Mouse (Mus musculus): Measurements from ENCODE around the gene Rnf8.

Rnf8 gene

DNA sequence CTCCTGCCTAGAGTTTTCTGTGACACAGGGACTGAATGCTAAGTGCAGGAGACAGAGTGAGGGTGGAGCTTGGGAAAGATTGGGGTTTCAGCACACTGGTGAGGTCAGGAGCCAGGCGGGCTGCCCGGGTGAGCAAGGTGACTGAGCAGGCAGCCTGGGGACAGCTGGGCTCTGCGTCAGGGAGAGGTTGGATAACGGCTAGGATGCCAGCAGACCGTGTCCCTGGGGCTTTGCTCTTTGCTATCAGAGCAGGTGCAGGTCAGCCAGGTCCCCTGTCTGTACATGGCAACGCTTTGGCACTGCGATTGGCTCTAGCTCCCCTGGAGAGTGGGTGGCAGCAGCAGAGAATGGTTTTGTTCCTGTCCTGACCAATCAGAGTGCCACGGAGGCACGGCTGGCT is 12.7 kb downstream of the Rnf8 start:
- no peak for DNase-seq

DNA sequence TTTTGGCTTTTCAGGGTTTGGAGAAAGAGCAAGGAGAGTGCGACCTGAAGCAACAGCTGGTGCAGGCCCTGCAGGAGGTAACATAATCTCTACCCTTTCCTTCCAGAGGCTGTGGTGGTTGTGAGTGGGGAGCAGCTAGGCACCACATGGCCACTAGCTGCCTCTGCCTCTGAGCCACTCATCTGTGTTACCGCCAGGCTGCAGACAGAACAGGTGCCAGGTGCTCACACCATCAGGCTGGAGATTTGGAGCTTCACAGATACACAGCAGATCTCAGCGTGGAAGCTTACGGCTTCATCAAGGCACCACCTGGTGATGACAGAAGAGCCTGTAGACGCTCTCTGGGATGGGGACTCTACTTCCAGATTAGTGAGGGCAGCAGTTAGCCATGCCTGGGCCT is 14.4 kb downstream of the Rnf8 start:
- no peak for DNase-seq

DNA sequence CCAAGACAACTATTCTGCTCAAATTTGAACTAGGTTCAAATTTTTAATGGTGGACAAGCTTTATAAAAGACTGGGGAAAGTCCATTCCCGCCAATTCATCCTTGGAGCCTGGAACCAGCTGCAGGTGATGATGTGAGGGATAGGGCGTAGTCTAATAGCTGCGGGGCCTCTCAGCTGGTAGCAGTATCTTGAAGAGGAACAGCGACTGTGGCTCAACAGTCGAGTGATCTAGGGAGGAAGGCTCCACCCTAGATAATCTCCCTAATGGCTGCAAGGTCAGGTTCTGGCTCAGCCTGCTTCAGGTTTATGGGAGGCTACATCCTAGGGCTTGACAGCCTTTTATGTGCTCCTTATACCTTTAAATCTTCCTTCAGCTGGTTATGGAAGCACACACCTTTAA is 15.0 kb downstream of the Rnf8 start:
- no peak for DNase-seq

GRCm38 (mm10) chr17:29632312-29632711 is 17.7 kb downstream of the Rnf8 start:
- DNase-seq = no peak

GRCm38 (mm10) chr17:29635492-29635891 is 20.9 kb downstream of the Rnf8 start:
- no peak for DNase-seq

DNA sequence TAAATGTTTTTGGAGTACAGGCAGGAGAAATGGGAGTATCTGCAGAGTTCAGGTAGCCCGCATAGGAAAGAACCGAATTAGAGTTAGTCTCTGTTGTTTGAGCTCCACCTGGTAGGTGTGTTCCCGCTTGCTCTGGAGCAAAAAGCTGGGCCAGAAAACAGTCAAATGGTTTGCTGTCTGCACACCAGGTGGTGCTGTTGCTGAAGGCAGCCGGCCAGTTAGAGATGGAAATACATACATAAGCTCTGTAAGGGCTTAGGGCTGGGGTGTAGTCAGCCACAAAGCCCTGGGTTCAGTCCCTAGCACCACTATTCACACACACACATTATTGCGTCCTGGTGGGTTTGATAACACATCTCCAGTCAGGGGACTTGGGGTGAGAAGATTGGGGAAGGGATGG is 21.5 kb downstream of the Rnf8 start:
- peak in 1 of 2 experiments; percentile 24 for DNase-seq

- DNase-seq = no peak
These were observed 22.8 kb downstream of the Rnf8 start for GRCm38 (mm10) chr17:29637377-29637776.

DNA sequence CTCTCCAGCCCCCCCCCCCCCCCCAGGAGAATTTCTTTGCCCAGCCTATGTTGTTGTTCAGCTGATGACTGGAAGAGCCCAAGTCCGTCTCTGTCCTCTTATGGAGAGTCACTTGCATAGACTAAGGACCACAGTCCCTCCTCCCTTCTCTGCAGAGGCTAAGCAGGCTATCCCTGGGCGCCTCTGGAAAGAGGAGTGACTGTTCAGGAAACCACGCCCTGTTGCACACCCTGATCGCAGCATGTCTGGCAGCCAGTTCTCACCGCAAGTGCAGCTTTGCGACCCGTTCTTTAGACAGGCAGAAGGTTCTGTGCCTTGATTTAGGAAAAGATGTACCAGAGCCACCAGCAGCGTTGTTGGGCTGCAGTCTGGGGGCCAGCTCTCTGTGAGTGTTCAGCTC is 23.3 kb downstream of the Rnf8 start:
- DNase-seq = no peak

- DNase-seq = no peak
These were observed 26.4 kb downstream of the Rnf8 start for GRCm38 (mm10) chr17:29640971-29641370.

DNA sequence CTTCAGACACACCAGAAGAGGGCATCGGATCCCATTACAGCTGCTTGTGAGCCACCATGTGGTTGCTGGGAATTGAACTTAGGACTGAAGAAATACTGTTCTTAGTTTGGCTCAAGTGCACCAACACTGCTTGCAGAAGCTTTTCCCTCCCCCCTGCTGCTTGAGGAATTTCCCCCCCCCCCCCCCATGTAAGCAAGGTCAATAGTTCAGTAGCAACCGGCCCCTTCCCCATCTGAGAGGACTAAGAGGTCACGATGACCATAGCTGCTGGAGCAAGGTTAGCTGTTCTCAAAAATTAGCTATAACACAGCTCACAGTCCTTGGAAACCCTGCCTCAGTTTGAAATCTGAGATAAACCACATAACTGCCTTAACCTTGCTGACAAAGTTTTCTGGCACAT is 27.6 kb downstream of the Rnf8 start:
- no peak for DNase-seq

DNA sequence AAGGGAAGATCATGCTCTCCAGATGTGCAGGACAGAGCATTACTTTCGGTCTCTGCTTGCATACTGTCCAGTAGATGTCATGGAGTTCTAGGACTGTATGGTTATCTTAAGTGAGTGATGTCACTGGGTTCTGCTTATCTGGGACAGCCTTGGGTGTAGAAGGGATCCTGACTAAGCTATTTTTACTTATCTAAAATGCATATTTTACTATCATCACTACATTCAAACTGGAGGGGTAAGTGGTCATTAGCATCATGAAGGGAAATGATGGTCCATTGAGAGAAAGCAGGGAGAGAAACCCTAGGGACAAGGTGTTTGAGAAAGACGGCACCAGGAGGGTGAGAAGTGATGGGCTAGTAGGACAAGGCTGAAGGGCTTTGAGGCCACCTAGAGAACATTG is 43.7 kb downstream of the Rnf8 start:
- no peak for DNase-seq

- DNase-seq = peak; percentile 96 to 97
These were observed 45.6 kb downstream of the Rnf8 start, which contains the start of gene Cmtr1 for GRCm38 (mm10) chr17:29660076-29660761. Gene Cmtr1 (plus strand): TSS chr17:29660595.

GRCm38 (mm10) chr17:29660762-29661391 is 46.3 kb downstream of the Rnf8 start:
- no peak for DNase-seq

DNA sequence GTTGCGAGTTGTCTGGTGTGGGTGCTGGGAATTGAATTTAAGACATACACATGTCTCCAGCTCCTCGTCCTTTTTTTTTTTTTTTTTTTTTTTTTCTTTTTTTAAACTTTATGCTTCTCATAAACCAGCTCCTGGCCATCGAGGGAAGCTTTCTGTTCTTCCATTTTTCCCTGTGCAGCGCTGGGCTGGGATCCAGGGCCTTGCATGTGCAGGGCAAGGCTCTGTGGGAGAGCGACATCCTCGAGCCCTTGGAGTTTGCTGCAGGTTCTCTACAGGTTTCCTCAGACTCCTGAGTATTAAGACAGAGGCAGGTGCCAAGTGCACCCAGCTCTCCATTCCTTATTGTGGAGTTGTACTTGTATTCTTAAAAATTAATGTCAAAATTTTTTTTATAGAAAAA is 47.6 kb downstream of the Rnf8 start:
- no peak for DNase-seq

DNA sequence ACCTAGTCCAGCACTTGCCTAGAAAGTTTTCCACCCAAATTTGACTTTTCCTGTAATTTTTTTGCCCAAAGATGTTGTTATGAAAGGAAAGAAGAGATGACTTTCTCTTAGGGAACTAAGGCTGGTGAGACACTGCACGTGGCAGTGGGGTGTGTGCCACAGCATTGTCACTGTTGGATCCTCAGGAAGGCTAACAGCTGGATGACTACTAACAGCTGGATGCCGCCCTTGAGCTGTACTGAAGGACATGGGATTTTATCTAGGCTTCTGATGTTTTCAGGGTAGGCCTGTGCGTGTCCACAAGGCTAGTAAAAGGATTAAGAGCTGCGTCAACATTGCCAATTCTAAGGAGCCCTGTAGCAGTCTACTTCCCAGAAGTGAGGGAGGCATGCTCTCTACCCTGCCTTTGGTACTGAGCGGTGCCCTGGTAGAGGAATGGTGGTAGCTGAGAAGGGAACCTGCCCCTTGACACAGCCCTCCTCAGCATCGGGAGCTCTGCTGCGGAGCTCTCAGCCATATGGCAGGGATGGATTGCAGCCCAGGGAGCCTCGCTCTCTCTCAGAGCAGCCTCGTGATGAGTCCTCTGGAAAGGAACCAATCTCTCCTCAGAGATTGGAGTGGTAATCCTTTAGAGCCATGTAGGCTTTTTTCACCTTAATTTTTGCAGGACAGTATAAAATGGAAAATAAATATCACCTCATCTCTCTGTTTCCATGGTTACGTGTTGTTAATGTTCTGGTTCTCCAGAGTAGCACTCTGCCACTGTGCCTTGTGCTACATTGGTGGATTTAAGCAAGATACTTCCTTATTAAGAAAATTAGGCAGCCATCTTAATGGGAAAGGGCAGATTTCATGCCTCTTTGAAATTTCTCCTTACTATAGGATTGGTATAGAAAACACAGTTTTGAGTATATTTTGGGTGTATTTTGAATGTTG is 53.7 kb downstream of the Rnf8 start:
- no peak for DNase-seq

GRCm38 (mm10) chr17:29669030-29669429 is 54.4 kb downstream of the Rnf8 start:
- DNase-seq = no peak

DNA sequence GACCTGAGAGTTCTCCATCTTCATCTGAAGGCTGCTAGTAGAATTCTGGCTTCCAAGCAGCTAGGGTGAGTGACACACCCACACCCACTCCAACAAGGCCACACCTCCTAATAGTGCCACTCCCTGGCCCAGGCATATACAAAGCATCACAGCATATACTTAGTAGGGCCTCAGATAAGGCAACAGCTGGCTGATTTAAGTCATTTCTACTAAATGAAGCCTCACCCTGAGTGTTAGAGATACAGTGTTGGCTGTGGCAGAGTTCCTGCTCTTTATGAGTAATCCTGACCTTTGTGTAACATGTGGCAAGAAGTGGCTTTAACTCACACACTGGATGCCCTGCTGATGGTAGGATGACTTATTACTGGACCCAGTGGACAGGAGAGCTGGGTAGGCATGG is 55.3 kb downstream of the Rnf8 start:
- no peak for DNase-seq

- no peak for DNase-seq
These were observed 56.4 kb downstream of the Rnf8 start for GRCm38 (mm10) chr17:29671021-29671420.

- no peak for DNase-seq
These were observed 58.7 kb downstream of the Rnf8 start for GRCm38 (mm10) chr17:29673325-29673724.

DNA sequence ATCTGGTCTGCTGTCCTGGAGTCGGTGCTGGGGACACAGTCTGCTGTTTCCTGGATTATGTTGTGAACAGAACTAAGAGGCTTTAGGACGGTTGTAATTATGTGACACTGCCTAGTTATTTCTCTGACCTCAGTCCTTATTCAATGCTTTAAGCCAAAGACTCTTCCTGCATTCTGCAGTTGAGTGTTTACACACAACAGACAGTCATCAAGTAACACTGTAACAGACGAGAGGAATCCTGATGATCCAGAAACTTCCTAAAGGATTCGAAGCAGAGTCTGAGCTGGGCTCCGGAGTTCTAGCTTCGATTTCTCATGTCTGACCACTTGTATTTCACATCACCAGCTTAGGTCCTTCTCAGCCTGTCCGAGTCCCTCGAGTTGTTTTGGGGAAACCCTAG is 63.9 kb downstream of the Rnf8 start:
- DNase-seq = no peak

DNA sequence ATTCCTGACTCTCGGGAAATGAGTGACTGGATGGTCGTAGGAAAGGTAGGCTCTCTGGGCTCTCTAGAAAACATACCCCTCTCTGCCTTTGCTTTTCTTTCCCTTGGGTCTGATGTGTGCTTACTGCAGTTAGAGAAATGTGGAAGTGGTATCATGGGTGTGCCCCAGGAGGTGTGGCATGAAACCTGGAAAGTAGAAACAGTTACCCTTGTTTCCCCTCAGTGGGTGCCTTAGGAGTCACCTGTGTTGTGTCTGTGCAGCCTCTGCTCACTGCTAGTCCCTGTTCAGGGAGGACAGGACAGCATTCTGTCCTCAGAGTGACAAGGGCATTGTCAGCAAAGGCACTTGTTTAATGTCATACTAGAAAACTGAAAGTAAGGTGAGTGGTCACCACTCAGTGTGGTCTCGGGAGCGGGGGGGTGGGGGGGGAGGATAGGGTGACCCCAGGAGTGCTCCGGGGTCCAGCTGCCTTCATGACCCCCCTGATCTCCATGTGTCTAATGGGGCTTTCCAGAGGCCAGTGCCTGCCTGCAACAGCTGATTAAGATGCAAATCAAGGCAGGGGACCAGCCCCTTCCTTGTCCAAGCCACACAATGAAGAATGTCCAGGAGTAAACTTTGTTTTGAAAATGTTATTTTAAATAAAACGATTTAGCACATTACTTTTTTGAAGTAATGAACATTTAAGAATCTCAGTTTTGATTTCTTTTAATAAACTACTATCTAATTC is 64.6 kb downstream of the Rnf8 start:
- no peak for DNase-seq

DNA sequence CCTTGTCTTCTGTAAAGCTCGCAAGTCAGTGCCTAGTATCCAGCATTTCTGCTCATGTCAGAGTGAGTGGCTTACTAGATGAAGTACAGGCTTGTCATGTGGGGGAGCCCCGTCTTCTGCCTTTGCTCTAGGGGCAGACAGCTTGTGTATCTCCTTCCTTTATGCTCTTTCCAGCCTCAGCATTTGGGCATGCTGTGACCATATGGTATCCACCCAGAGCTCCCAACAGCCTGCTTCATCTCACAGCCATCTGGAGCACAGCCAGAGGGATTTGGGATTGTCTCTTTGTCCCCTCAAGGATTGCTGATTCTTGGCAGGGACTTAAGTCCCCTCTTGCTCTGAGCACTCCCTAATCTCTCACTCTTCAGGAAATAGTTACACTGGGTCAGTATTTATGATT is 65.6 kb downstream of the Rnf8 start:
- peak in 1 of 2 experiments; percentile 30 for DNase-seq

- no peak for DNase-seq
These were observed 66.3 kb downstream of the Rnf8 start for GRCm38 (mm10) chr17:29680921-29681320.
